Mouse (Mus musculus) gastrocnemius, postnatal 10 days (tissue): ENCODE measurements around the gene Pheta1. TPM values are rescaled to one million over a fixed set of nuclear protein-coding genes. Genes with fewer than 3 reads are reported as not detected.

ENCODE experiments used
- DNase-seq: peaks from one replicate; pipeline ENCODE4 v3.0.0; 2021; ENCODE audit warnings: mixed read lengths
- long read RNA-seq, 2 experiments: library from polyadenylated mRNA; stranded (forward); transcript quantifications; one replicate each; pipeline ENCODE4 v2.0.0; 2021
- total RNA-seq, 2 experiments: library from RNA; stranded (reverse); gene quantifications; 2 replicates each; pipeline ENCODE4 v1.2.3; 2021

The Pheta1 gene
- 1 to 10 TPM; 6.4 to 7.6 TPM for total RNA-seq
- long read RNA-seq, experiment 1, transcript Pheta1-201 (4 exons, 2,368 nt), result major isoform, 20 of 22 reads
- long read RNA-seq, experiment 1, partial matches to known transcripts, result 0 of 22 reads
- long read RNA-seq, experiment 1, other reads (novel, unspliced or antisense), result 2 of 22 reads
- long read RNA-seq, experiment 2, transcript Pheta1-201 (4 exons, 2,368 nt), result major isoform, 9 of 11 reads
- long read RNA-seq, experiment 2, partial matches to known transcripts, result 0 of 11 reads
- long read RNA-seq, experiment 2, other reads (novel, unspliced or antisense), result 2 of 11 reads

GRCm38 (mm10) chr5:121848743-121849142 is at the start of gene Pheta1:
Gene Pheta1, plus strand, starts transcription at chr5:121848984.
- DNase-seq, result peak; percentile 94

GRCm38 (mm10) chr5:121807186-121807585 is 41.6 kb upstream of the Pheta1 start:
- DNase-seq, result no peak

GRCm38 (mm10) chr5:121808202-121808601 is 40.6 kb upstream of the Pheta1 start:
- no peak for DNase-seq

- DNase-seq, result peak; percentile 60
Measured at GRCm38 (mm10) chr5:121809667-121810224, 39.0 kb upstream of the Pheta1 start.

GRCm38 (mm10) chr5:121810331-121811151 is 38.2 kb upstream of the Pheta1 start:
- DNase-seq, result no peak

- DNase-seq, result no peak
Measured at GRCm38 (mm10) chr5:121811485-121811931, 37.3 kb upstream of the Pheta1 start.

GRCm38 (mm10) chr5:121812526-121813243 is 36.1 kb upstream of the Pheta1 start:
- DNase-seq, result no peak

GRCm38 (mm10) chr5:121813744-121814143 is 35.0 kb upstream of the Pheta1 start:
- DNase-seq, result no peak

- peak; percentile 55 for DNase-seq
Measured at GRCm38 (mm10) chr5:121815067-121815466, 33.7 kb upstream of the Pheta1 start.

GRCm38 (mm10) chr5:121815867-121816380 is 32.9 kb upstream of the Pheta1 start:
- no peak for DNase-seq

- no peak for DNase-seq
Measured at GRCm38 (mm10) chr5:121816611-121817010, 32.2 kb upstream of the Pheta1 start.

GRCm38 (mm10) chr5:121817551-121817950 is 31.2 kb upstream of the Pheta1 start:
- no peak for DNase-seq

- DNase-seq, result no peak
Measured at GRCm38 (mm10) chr5:121818401-121818800, 30.4 kb upstream of the Pheta1 start.

GRCm38 (mm10) chr5:121818862-121819261 is 29.9 kb upstream of the Pheta1 start:
- DNase-seq, result no peak

- no peak for DNase-seq
Measured at GRCm38 (mm10) chr5:121819559-121819958, 29.2 kb upstream of the Pheta1 start.

- no peak for DNase-seq
Measured at GRCm38 (mm10) chr5:121820161-121820560, 28.6 kb upstream of the Pheta1 start.

GRCm38 (mm10) chr5:121820657-121821056 is 28.1 kb upstream of the Pheta1 start:
- DNase-seq, result no peak

- DNase-seq, result no peak
Measured at GRCm38 (mm10) chr5:121821116-121821515, 27.7 kb upstream of the Pheta1 start.

GRCm38 (mm10) chr5:121821552-121821951 is 27.2 kb upstream of the Pheta1 start:
- DNase-seq, result no peak

- DNase-seq, result no peak
Measured at GRCm38 (mm10) chr5:121822786-121823505, 25.8 kb upstream of the Pheta1 start.

GRCm38 (mm10) chr5:121823668-121824067 is 25.1 kb upstream of the Pheta1 start:
- no peak for DNase-seq
